Mouse (Mus musculus): ENCODE measurements at regions not wholly inside any gene's neighbourhood (a gene's known extent, or its start where the extent isn't known, plus 50 kb on each side); places are given as distances from the start of the nearest gene placed in this dataset.
"Not testable (repeated sequence)": the region's sequence is repeated elsewhere in the genome, so short reads cannot be mapped to it uniquely, and the experiment has no call there.

DNA sequence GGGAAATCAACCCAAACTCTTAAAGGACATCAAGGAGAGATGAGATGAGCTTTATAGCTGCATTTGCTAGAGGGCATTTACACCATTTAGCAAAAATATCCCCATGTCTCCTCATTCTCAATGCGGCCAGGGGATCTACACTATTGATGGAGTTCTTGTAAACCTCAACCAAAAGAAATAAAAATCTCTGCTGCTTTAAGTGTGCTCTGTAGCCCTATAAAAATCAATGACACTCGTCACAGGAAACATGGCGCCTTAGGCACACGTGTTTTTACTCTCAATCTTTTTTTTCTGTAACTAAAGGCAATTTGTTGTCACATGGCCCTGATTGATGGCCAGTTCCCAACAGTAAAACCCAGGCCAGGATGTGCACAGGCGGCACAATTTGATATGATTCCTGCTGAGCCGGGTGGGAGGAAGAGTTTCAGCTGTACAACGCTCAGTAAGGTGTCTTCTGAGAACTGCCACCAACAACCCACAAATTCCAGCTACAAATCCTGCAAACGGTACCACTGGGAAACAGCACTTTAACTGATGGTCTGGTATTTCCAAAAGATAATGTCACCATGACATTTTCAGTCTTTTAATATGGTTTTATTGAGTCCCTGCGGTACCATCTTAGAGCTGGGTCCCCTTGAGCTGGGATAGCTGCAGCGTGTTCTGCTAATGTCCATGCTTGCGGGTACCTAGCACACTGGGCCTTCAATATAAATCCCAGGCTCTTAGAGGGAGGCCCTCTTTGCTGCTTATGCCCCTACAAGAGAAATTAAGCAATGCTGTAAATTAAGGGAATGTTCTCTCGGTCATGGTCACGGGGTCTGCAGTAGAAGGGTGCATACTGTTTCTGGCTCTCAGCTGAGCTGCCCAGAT is 78.8 kb downstream of the Tpbg start:
- 0 out of 2 replicates have a peak, but pooled peaks cover 3% of the 10 kb centered on the region for H3K9me3 ChIP-seq (ENCODE audit: control insufficient read depth, low read length)
- 82% methylated on average over 13 of the region's 13 CpGs for WGBS
- H3K4me1 ChIP-seq (ENCODE audit: control insufficient read depth in 2 of 2, insufficient read depth in 2 of 2, low read length in 2 of 2), result no peaks in the 10 kb centered on the region
- no peak overlapping the region for H3K9ac ChIP-seq (ENCODE audit: low read length)
- no peaks in the 10 kb centered on the region for H3K27me3 ChIP-seq (ENCODE audit: control insufficient read depth, insufficient read depth, low read length)
- no peak for ATAC-seq (ENCODE audit: insufficient number of reproducible peaks, insufficient read depth, low FRiP score, low read depth)
- H3K36me3 ChIP-seq (ENCODE audit: control insufficient read depth, insufficient read depth, low read length), result no peaks in the 10 kb centered on the region
- no peak overlapping the region for H3K4me3 ChIP-seq (ENCODE audit: control insufficient read depth in 1 of 2, insufficient read depth in 1 of 2, low read depth in 1 of 2, low read length in 2 of 2)
- no peak overlapping the region for H3K27ac ChIP-seq (replicated peaks in 1 of 2; ENCODE audit: control insufficient read depth in 1 of 2, insufficient read depth in 1 of 2, low read depth in 2 of 2, low read length in 2 of 2)
- H3K4me2 ChIP-seq (ENCODE audit: low read length), result no peak overlapping the region

GRCm38 (mm10) chr9:85925259-85925658 is 83.1 kb downstream of the Tpbg start:
- no peak for ATAC-seq (ENCODE audit: insufficient number of reproducible peaks, insufficient read depth, low FRiP score, low read depth)
- H3K4me3 ChIP-seq (ENCODE audit: control insufficient read depth in 1 of 2, insufficient read depth in 1 of 2, low read depth in 1 of 2, low read length in 2 of 2), result no peak overlapping the region
- H3K4me1 ChIP-seq (ENCODE audit: control insufficient read depth in 2 of 2, insufficient read depth in 2 of 2, low read length in 2 of 2), result no peaks in the 10 kb centered on the region
- H3K9me3 ChIP-seq (ENCODE audit: control insufficient read depth, low read length), result no peaks in the 10 kb centered on the region
- no peaks in the 10 kb centered on the region for H3K27me3 ChIP-seq (ENCODE audit: control insufficient read depth, insufficient read depth, low read length)
- H3K9ac ChIP-seq (ENCODE audit: low read length), result no peak overlapping the region
- H3K36me3 ChIP-seq (ENCODE audit: control insufficient read depth, insufficient read depth, low read length), result no peaks in the 10 kb centered on the region
- H3K27ac ChIP-seq (replicated peaks in 1 of 2; ENCODE audit: control insufficient read depth in 1 of 2, insufficient read depth in 1 of 2, low read depth in 2 of 2, low read length in 2 of 2), result no peak overlapping the region
- H3K4me2 ChIP-seq (ENCODE audit: low read length), result no peak overlapping the region
- 78% methylated on average over 1 of the region's 1 CpGs for WGBS

- H3K9ac ChIP-seq (ENCODE audit: low read length), result no peak overlapping the region
- ATAC-seq (ENCODE audit: insufficient number of reproducible peaks, insufficient read depth, low FRiP score, low read depth), result no peak
- H3K4me3 ChIP-seq (ENCODE audit: control insufficient read depth in 1 of 2, insufficient read depth in 1 of 2, low read depth in 1 of 2, low read length in 2 of 2), result no peak overlapping the region
- WGBS, result 74% methylated on average over 3 of the region's 3 CpGs
- H3K4me1 ChIP-seq (ENCODE audit: control insufficient read depth in 2 of 2, insufficient read depth in 2 of 2, low read length in 2 of 2), result no peaks in the 10 kb centered on the region
- no peaks in the 10 kb centered on the region for H3K36me3 ChIP-seq (ENCODE audit: control insufficient read depth, insufficient read depth, low read length)
- no peaks in the 10 kb centered on the region for H3K27me3 ChIP-seq (ENCODE audit: control insufficient read depth, insufficient read depth, low read length)
- no peak overlapping the region for H3K4me2 ChIP-seq (ENCODE audit: low read length)
- H3K27ac ChIP-seq (replicated peaks in 1 of 2; ENCODE audit: control insufficient read depth in 1 of 2, insufficient read depth in 1 of 2, low read depth in 2 of 2, low read length in 2 of 2), result no peak overlapping the region
- no peaks in the 10 kb centered on the region for H3K9me3 ChIP-seq (ENCODE audit: control insufficient read depth, low read length)
Measured at GRCm38 (mm10) chr9:85932209-85932608, 90.0 kb downstream of the Tpbg start.

DNA sequence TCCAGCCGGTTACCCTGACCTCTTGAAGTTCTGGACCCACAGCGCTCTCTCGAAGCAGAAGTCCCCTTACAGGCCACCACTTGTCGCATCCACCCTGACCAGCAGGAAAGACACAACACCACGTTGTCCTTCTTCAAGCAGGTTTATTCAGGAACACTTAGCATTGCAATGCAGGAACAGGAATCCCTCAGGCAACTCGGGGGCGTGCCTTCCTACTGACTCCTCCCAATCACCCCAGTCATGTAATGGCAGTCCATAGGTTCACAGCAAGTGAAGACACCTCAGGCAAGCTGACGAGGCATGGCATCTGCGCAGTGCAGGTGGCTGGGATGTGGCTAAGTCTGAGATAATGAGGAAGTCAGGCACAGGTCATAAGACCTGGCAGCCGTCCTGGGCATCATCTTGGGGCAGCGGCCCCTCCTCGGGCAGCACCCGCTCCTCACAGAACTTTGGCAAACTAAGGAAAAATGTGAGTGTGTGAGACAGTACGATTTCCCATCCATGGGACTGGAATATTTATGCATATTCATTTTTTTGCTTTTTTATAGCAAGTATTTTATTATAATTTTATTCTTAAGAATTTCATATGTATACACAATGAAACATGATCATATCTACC is 101.0 kb downstream of the Tpbg start:
- H3K9ac ChIP-seq (ENCODE audit: low read length); H3K9me3 ChIP-seq (ENCODE audit: control insufficient read depth, low read length); ATAC-seq (ENCODE audit: insufficient number of reproducible peaks, insufficient read depth, low FRiP score, low read depth); H3K36me3 ChIP-seq (ENCODE audit: control insufficient read depth, insufficient read depth, low read length); H3K4me3 ChIP-seq (ENCODE audit: control insufficient read depth in 1 of 2, insufficient read depth in 1 of 2, low read depth in 1 of 2, low read length in 2 of 2); H3K27ac ChIP-seq (replicated peaks in 1 of 2; ENCODE audit: control insufficient read depth in 1 of 2, insufficient read depth in 1 of 2, low read depth in 2 of 2, low read length in 2 of 2); H3K4me1 ChIP-seq (ENCODE audit: control insufficient read depth in 2 of 2, insufficient read depth in 2 of 2, low read length in 2 of 2); H3K27me3 ChIP-seq (ENCODE audit: control insufficient read depth, insufficient read depth, low read length); H3K4me2 ChIP-seq (ENCODE audit: low read length): not testable (repeated sequence)
- WGBS, result 88% methylated on average over 14 of the region's 14 CpGs

DNA sequence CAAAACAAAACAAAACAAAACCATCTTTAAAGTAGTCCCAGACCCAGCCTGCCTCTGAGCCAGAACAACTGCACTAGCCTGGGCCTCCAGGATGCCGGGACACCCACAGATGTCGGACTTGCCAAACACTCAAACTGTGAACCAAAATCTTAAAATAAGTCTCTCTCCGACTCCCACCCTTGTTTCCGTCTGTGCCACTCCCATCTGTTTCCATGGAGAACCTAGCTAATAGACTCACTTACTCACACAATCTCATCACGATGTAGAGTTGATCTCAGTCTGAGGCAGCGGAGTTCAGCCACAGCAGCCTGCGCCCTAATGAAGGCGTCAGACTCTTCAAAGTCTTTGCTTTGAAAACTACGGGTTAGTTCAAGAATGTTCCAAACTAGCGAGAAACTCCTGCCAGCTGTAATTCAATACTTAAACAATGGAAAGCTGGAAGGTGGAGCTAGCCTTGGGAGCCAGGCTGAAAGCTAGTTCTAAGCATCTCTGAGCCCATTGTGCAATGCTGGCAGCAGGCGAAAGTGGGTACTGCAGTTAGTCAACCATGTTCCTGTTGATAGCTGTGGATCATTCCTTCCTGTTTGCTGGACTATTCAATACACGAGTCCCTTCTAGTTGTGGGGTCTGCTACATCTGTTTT is 106.4 kb downstream of the Tpbg start:
- Histone ChIP-seq H3K4me2 (ENCODE audit: low read length) (no peak overlapping the region), H3K9ac (ENCODE audit: low read length) (no peak overlapping the region), H3K4me3 (ENCODE audit: control insufficient read depth in 1 of 2, insufficient read depth in 1 of 2, low read depth in 1 of 2, low read length in 2 of 2) (no peak overlapping the region), H3K36me3 (ENCODE audit: control insufficient read depth, insufficient read depth, low read length) (no peaks in the 10 kb centered on the region), H3K27me3 (ENCODE audit: control insufficient read depth, insufficient read depth, low read length) (no peaks in the 10 kb centered on the region), H3K9me3 (ENCODE audit: control insufficient read depth, low read length) (no peaks in the 10 kb centered on the region), H3K4me1 (ENCODE audit: control insufficient read depth in 2 of 2, insufficient read depth in 2 of 2, low read length in 2 of 2) (no peaks in the 10 kb centered on the region), H3K27ac (replicated peaks in 1 of 2; ENCODE audit: control insufficient read depth in 1 of 2, insufficient read depth in 1 of 2, low read depth in 2 of 2, low read length in 2 of 2) (no peak overlapping the region)
- WGBS, result 78% methylated on average over 12 of the region's 12 CpGs
- ATAC-seq (ENCODE audit: insufficient number of reproducible peaks, insufficient read depth, low FRiP score, low read depth), result no peak

GRCm38 (mm10) chr9:85951777-85952176 is 109.6 kb downstream of the Tpbg start:
- ATAC-seq (ENCODE audit: insufficient number of reproducible peaks, insufficient read depth, low FRiP score, low read depth), result no peak
- 74% methylated on average over 2 of the region's 2 CpGs for WGBS
- Histone ChIP-seq H3K4me3 (ENCODE audit: control insufficient read depth in 1 of 2, insufficient read depth in 1 of 2, low read depth in 1 of 2, low read length in 2 of 2) (no peak overlapping the region), H3K4me1 (ENCODE audit: control insufficient read depth in 2 of 2, insufficient read depth in 2 of 2, low read length in 2 of 2) (no peaks in the 10 kb centered on the region), H3K27me3 (ENCODE audit: control insufficient read depth, insufficient read depth, low read length) (no peaks in the 10 kb centered on the region), H3K27ac (replicated peaks in 1 of 2; ENCODE audit: control insufficient read depth in 1 of 2, insufficient read depth in 1 of 2, low read depth in 2 of 2, low read length in 2 of 2) (no peak overlapping the region), H3K9ac (ENCODE audit: low read length) (no peak overlapping the region), H3K36me3 (ENCODE audit: control insufficient read depth, insufficient read depth, low read length) (no peaks in the 10 kb centered on the region), H3K9me3 (ENCODE audit: control insufficient read depth, low read length) (no peaks in the 10 kb centered on the region), H3K4me2 (ENCODE audit: low read length) (no peak overlapping the region)

DNA sequence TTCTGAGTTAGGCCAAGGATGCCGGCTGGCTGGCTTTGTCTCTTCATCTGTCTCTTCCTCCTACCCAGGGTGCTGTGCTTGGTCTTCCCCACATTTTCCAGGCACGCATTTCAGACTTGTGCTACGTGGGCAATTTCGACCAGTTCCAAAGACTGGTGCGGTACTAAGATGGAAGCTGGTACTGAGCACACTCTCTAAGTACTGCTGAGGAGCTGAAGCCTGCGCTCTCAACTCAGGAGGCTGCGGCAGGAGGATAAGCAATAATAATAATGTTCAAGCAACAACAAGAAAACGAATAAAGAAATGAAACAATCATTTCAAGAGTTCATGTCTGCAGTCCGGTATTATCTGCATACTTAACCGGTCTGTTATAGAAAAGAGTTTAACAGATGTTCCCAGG is 127.9 kb downstream of the Tpbg start:
- H3K36me3 ChIP-seq (ENCODE audit: control insufficient read depth, insufficient read depth, low read length), result no peaks in the 10 kb centered on the region
- H3K27me3 ChIP-seq (ENCODE audit: control insufficient read depth, insufficient read depth, low read length), result no peaks in the 10 kb centered on the region
- H3K27ac ChIP-seq (replicated peaks in 1 of 2; ENCODE audit: control insufficient read depth in 1 of 2, insufficient read depth in 1 of 2, low read depth in 2 of 2, low read length in 2 of 2), result no peak overlapping the region
- H3K9ac ChIP-seq (ENCODE audit: low read length), result no peak overlapping the region
- no peak overlapping the region for H3K4me2 ChIP-seq (ENCODE audit: low read length)
- H3K4me1 ChIP-seq (ENCODE audit: control insufficient read depth in 2 of 2, insufficient read depth in 2 of 2, low read length in 2 of 2), result no peaks in the 10 kb centered on the region
- no peak for ATAC-seq (ENCODE audit: insufficient number of reproducible peaks, insufficient read depth, low FRiP score, low read depth)
- H3K4me3 ChIP-seq (ENCODE audit: control insufficient read depth in 1 of 2, insufficient read depth in 1 of 2, low read depth in 1 of 2, low read length in 2 of 2), result no peak overlapping the region
- 83% methylated on average over 10 of the region's 10 CpGs for WGBS
- H3K9me3 ChIP-seq (ENCODE audit: control insufficient read depth, low read length), result no peaks in the 10 kb centered on the region
